Mouse (Mus musculus): ENCODE measurements around the gene Aoc3. TPM values are rescaled to one million over a fixed set of nuclear protein-coding genes. Genes with fewer than 3 reads are reported as not detected.
"Not testable (repeated sequence)": the region's sequence is repeated elsewhere in the genome, so short reads cannot be mapped to it uniquely, and the experiment has no call there.

The Aoc3 gene
- polyA plus RNA-seq, 1 experiment from 2014 or later = 0.04 TPM

- H3K9me3 ChIP-seq = no peaks in the 10 kb centered on the region
- H3K27ac ChIP-seq = no peak overlapping the region
- H3K4me1 ChIP-seq = peaks cover 2% of the 10 kb centered on the region
- WGBS = 85% methylated on average over 6 of the region's 6 CpGs
- H3K9ac ChIP-seq = no peak overlapping the region
- ATAC-seq (ENCODE audit: insufficient number of reproducible peaks, insufficient read depth, low FRiP score, low TSS enrichment) = no peak
- peaks cover 22% of the 10 kb centered on the region for H3K36me3 ChIP-seq
- H3K4me2 ChIP-seq (replicated peaks) = no peak overlapping the region
- no peak overlapping the region for H3K4me3 ChIP-seq
- no peaks in the 10 kb centered on the region for H3K27me3 ChIP-seq
Measured at GRCm38 (mm10) chr11:101328941-101329635, 1.3 kb upstream of the Aoc3 start.

GRCm38 (mm10) chr11:101330961-101331360, 556 bp downstream of the Aoc3 start:
- not testable (repeated sequence) for H3K4me2 ChIP-seq (replicated peaks); H3K4me1 ChIP-seq; H3K4me3 ChIP-seq; H3K36me3 ChIP-seq; ATAC-seq (ENCODE audit: insufficient number of reproducible peaks, insufficient read depth, low FRiP score, low TSS enrichment); H3K9ac ChIP-seq; H3K27me3 ChIP-seq; H3K27ac ChIP-seq; H3K9me3 ChIP-seq
- 75% methylated on average over 6 of the region's 6 CpGs for WGBS

GRCm38 (mm10) chr11:101332537-101332936, 2.1 kb downstream of the Aoc3 start:
- no peak overlapping the region for H3K9ac ChIP-seq
- WGBS = 77% methylated on average over 3 of the region's 3 CpGs
- H3K27me3 ChIP-seq = no peaks in the 10 kb centered on the region
- H3K9me3 ChIP-seq = no peaks in the 10 kb centered on the region
- H3K27ac ChIP-seq = no peak overlapping the region
- H3K36me3 ChIP-seq = no peaks in the 10 kb centered on the region; the same call in 1 of the 2 replicates
- no peak overlapping the region for H3K4me3 ChIP-seq
- H3K4me1 ChIP-seq = peaks cover 11% of the 10 kb centered on the region
- no peak overlapping the region for H3K4me2 ChIP-seq (replicated peaks)
- no peak for ATAC-seq (ENCODE audit: insufficient number of reproducible peaks, insufficient read depth, low FRiP score, low TSS enrichment)

- Histone ChIP-seq H3K4me3 (no peak overlapping the region), H3K36me3 (no peaks in the 10 kb centered on the region; the same call in 1 of the 2 replicates), H3K4me2 (replicated peaks) (no peak overlapping the region), H3K9me3 (no peaks in the 10 kb centered on the region), H3K4me1 (peaks cover 18% of the 10 kb centered on the region), H3K9ac (no peak overlapping the region), H3K27ac (no peak overlapping the region), H3K27me3 (no peaks in the 10 kb centered on the region)
- ATAC-seq (ENCODE audit: insufficient number of reproducible peaks, insufficient read depth, low FRiP score, low TSS enrichment) = no peak
- WGBS = 19% methylated on average over 10 of the region's 10 CpGs
Measured at GRCm38 (mm10) chr11:101334023-101334422, 3.6 kb downstream of the Aoc3 start.

- no peak overlapping the region for H3K4me3 ChIP-seq
- no peaks in the 10 kb centered on the region for H3K36me3 ChIP-seq
- no peak overlapping the region for H3K27ac ChIP-seq
- no peaks in the 10 kb centered on the region for H3K9me3 ChIP-seq
- 3% methylated on average over 6 of the region's 6 CpGs for WGBS
- H3K9ac ChIP-seq = no peak overlapping the region
- no peak for ATAC-seq (ENCODE audit: insufficient number of reproducible peaks, insufficient read depth, low FRiP score, low TSS enrichment)
- H3K27me3 ChIP-seq = no peaks in the 10 kb centered on the region
- peaks cover 18% of the 10 kb centered on the region for H3K4me1 ChIP-seq
- no peak overlapping the region for H3K4me2 ChIP-seq (replicated peaks)
Measured at GRCm38 (mm10) chr11:101334516-101334915, 4.1 kb downstream of the Aoc3 start.

GRCm38 (mm10) chr11:101335685-101336084, 5.3 kb downstream of the Aoc3 start:
- no peak for ATAC-seq (ENCODE audit: insufficient number of reproducible peaks, insufficient read depth, low FRiP score, low TSS enrichment)
- Histone ChIP-seq H3K4me1 (peaks cover 18% of the 10 kb centered on the region), H3K4me2 (replicated peaks) (no peak overlapping the region), H3K27me3 (no peaks in the 10 kb centered on the region), H3K36me3 (no peaks in the 10 kb centered on the region), H3K9ac (no peak overlapping the region), H3K27ac (no peak overlapping the region), H3K4me3 (no peak overlapping the region), H3K9me3 (no peaks in the 10 kb centered on the region)
- WGBS = 87% methylated on average over 9 of the region's 9 CpGs

- Histone ChIP-seq H3K9me3 (no peaks in the 10 kb centered on the region), H3K27ac (peak overlapping the region; percentile 84), H3K4me3 (peak overlapping the region; percentile 32), H3K9ac (no peak overlapping the region), H3K36me3 (no peaks in the 10 kb centered on the region), H3K4me2 (replicated peaks) (peak overlapping the region; percentile 53), H3K27me3 (no peaks in the 10 kb centered on the region), H3K4me1 (peaks cover 18% of the 10 kb centered on the region)
- under 1% methylated on average over 9 of the region's 9 CpGs for WGBS
- peak; percentile 88 for ATAC-seq (ENCODE audit: insufficient number of reproducible peaks, insufficient read depth, low FRiP score, low TSS enrichment)
Measured at GRCm38 (mm10) chr11:101338123-101338760, 7.8 kb downstream of the Aoc3 start.

- no peaks in the 10 kb centered on the region for H3K9me3 ChIP-seq
- H3K9ac ChIP-seq = no peak overlapping the region
- no peaks in the 10 kb centered on the region for H3K27me3 ChIP-seq
- ATAC-seq (ENCODE audit: insufficient number of reproducible peaks, insufficient read depth, low FRiP score, low TSS enrichment) = no peak
- no peak overlapping the region for H3K27ac ChIP-seq
- no peaks in the 10 kb centered on the region for H3K36me3 ChIP-seq
- WGBS = 77% methylated on average over 10 of the region's 10 CpGs
- 0 out of 2 replicates have a peak, but pooled peaks cover 4% of the 10 kb centered on the region for H3K4me1 ChIP-seq
- no peak overlapping the region for H3K4me3 ChIP-seq
- no peak overlapping the region for H3K4me2 ChIP-seq (replicated peaks)
Measured at GRCm38 (mm10) chr11:101347083-101347775, 16.8 kb downstream of the Aoc3 start.

- ATAC-seq (ENCODE audit: insufficient number of reproducible peaks, insufficient read depth, low FRiP score, low TSS enrichment) = no peak
- Histone ChIP-seq H3K36me3 (no peaks in the 10 kb centered on the region), H3K27ac (peak overlapping the region; percentile 7; the same call in 1 of the 2 replicates), H3K9me3 (no peaks in the 10 kb centered on the region), H3K27me3 (no peaks in the 10 kb centered on the region), H3K4me2 (replicated peaks) (no peak overlapping the region), H3K4me1 (0 out of 2 replicates have a peak, but pooled peaks cover 4% of the 10 kb centered on the region), H3K9ac (no peak overlapping the region), H3K4me3 (no peak overlapping the region)
- WGBS = 54% methylated on average over 7 of the region's 7 CpGs
Measured at GRCm38 (mm10) chr11:101348774-101349173, 18.4 kb downstream of the Aoc3 start.

GRCm38 (mm10) chr11:101349216-101349615, 18.8 kb downstream of the Aoc3 start:
- 0 out of 2 replicates have a peak, but pooled peaks cover 4% of the 10 kb centered on the region for H3K4me1 ChIP-seq
- H3K9ac ChIP-seq = no peak overlapping the region
- 55% methylated on average over 3 of the region's 3 CpGs for WGBS
- no peak overlapping the region for H3K4me2 ChIP-seq (replicated peaks)
- no peak overlapping the region for H3K4me3 ChIP-seq
- H3K36me3 ChIP-seq = no peaks in the 10 kb centered on the region
- H3K27me3 ChIP-seq = no peaks in the 10 kb centered on the region
- no peak overlapping the region for H3K27ac ChIP-seq
- no peaks in the 10 kb centered on the region for H3K9me3 ChIP-seq
- ATAC-seq (ENCODE audit: insufficient number of reproducible peaks, insufficient read depth, low FRiP score, low TSS enrichment) = no peak

GRCm38 (mm10) chr11:101351100-101351720, 20.8 kb downstream of the Aoc3 start:
- Histone ChIP-seq H3K9ac (no peak overlapping the region), H3K4me1 (0 out of 2 replicates have a peak, but pooled peaks cover 4% of the 10 kb centered on the region), H3K4me2 (replicated peaks) (no peak overlapping the region), H3K27me3 (no peaks in the 10 kb centered on the region), H3K27ac (no peak overlapping the region), H3K4me3 (no peak overlapping the region), H3K36me3 (no peaks in the 10 kb centered on the region), H3K9me3 (no peaks in the 10 kb centered on the region)
- WGBS = 49% methylated on average over 11 of the region's 11 CpGs
- ATAC-seq (ENCODE audit: insufficient number of reproducible peaks, insufficient read depth, low FRiP score, low TSS enrichment) = no peak

Measured in embryonic facial prominence, embryonic 12.5 days (tissue).